Mouse (Mus musculus) ES-Bruce4 (cell line): ENCODE measurements around the gene Foxd1. TPM values are rescaled to one million over a fixed set of nuclear protein-coding genes. Genes with fewer than 3 reads are reported as not detected.

Source experiments
- H3K27ac ChIP-seq: 2 replicates; pipeline ENCODE4 v1.5.1; 2012; ENCODE audit warnings: low read length, inconsistent platforms; ENCODE audit not compliant: insufficient read depth
- H3K27me3 ChIP-seq: 2 replicates; pipeline ENCODE4 v1.6.1; 2012; ENCODE audit warnings: mild to moderate bottlenecking, low read length, inconsistent platforms; ENCODE audit not compliant: control insufficient read depth, poor library complexity, insufficient read depth, severe bottlenecking
- H3K36me3 ChIP-seq: 2 replicates; pipeline ENCODE4 v1.6.1; 2012; ENCODE audit warnings: inconsistent platforms, mild to moderate bottlenecking, low read length, moderate library complexity; ENCODE audit not compliant: control insufficient read depth, poor library complexity, insufficient read depth, severe bottlenecking
- H3K4me1 ChIP-seq: one replicate; pipeline ENCODE4 v1.8.1; 2011; ENCODE audit warnings: low read length; ENCODE audit not compliant: control insufficient read depth, insufficient read depth
- H3K4me3 ChIP-seq: 2 replicates; pipeline ENCODE4 v1.5.1; 2011; ENCODE audit warnings: low read depth, mild to moderate bottlenecking, low read length
- H3K9ac ChIP-seq: 2 replicates; pipeline ENCODE4 v1.6.1; 2012; ENCODE audit warnings: low read depth, mild to moderate bottlenecking, inconsistent platforms; ENCODE audit not compliant: poor library complexity, severe bottlenecking
- H3K9me3 ChIP-seq: replicated peaks from 2 replicates; pipeline ENCODE4 v1.6.1; 2012; ENCODE audit warnings: mild to moderate bottlenecking, low read length, inconsistent platforms; ENCODE audit not compliant: control insufficient read depth, poor library complexity, insufficient read depth, severe bottlenecking
- CTCF ChIP-seq: IDR thresholded peaks from one replicate; pipeline ENCODE4 v1.8.1; 2011; ENCODE audit warnings: low read depth, low read length
- EP300 ChIP-seq: IDR thresholded peaks from 2 replicates; pipeline ENCODE4 v1.6.1; 2011; ENCODE audit warnings: low read depth, low read length; ENCODE audit not compliant: insufficient read depth
- POLR2A ChIP-seq: IDR thresholded peaks from one replicate; pipeline ENCODE4 v1.8.1; 2011; ENCODE audit warnings: low read length; ENCODE audit not compliant: insufficient read depth
- polyA plus RNA-seq: library from polyadenylated mRNA; stranded (reverse); fragments of >200 nt; gene quantifications from 2 replicates; pipeline ENCODE4 v1.2.4, GENCODE M21; 2011; ENCODE audit warnings: low read depth; ENCODE audit not compliant: missing spikeins, insufficient read depth, insufficient read length

Foxd1 gene
- polyA plus RNA-seq, 1 experiment, result not detected

GRCm38 (mm10) chr13:98392031-98392430 lies 38.0 kb downstream of the Foxd1 start:
- no peak overlapping the region for H3K9ac ChIP-seq
- no peak overlapping the region for H3K4me3 ChIP-seq
- TF ChIP-seq EP300, result no peak
- no peak for TF ChIP-seq POLR2A
- no peak for TF ChIP-seq CTCF
- H3K27ac ChIP-seq, result no peak overlapping the region
- H3K27me3 ChIP-seq, result peaks cover 19% of the 10 kb centered on the region
- H3K36me3 ChIP-seq, result no peaks in the 10 kb centered on the region
- no peaks in the 10 kb centered on the region for H3K9me3 ChIP-seq
- H3K4me1 ChIP-seq, result no peaks in the 10 kb centered on the region

GRCm38 (mm10) chr13:98393356-98394070 lies 39.5 kb downstream of the Foxd1 start:
- TF ChIP-seq EP300 (no peak), CTCF (no peak), POLR2A (no peak)
- H3K9ac ChIP-seq, result no peak overlapping the region
- no peaks in the 10 kb centered on the region for H3K36me3 ChIP-seq
- H3K27ac ChIP-seq, result no peak overlapping the region
- peaks cover 19% of the 10 kb centered on the region for H3K27me3 ChIP-seq
- no peak overlapping the region for H3K4me3 ChIP-seq
- no peaks in the 10 kb centered on the region for H3K4me1 ChIP-seq
- no peaks in the 10 kb centered on the region for H3K9me3 ChIP-seq

Other genes starting within 250 kb of the Foxd1 start
- gene Arhgef28, start 147.8 kb upstream of the Foxd1 start, polyA plus RNA-seq, result 6.3 and 6.7 TPM in 2 replicates
- gene Utp15, start 91.2 kb upstream of the Foxd1 start, polyA plus RNA-seq, result 47.6 and 48.3 TPM in 2 replicates
- 34.4 and 34.6 TPM in 2 replicates for gene Ankra2, start 91.2 kb upstream of the Foxd1 start, polyA plus RNA-seq
- gene Gm21976, start 74.4 kb upstream of the Foxd1 start, polyA plus RNA-seq, result not detected in 2 replicates
- gene Btf3, start 37.2 kb upstream of the Foxd1 start, polyA plus RNA-seq, result 1,083 and 1,169 TPM in 2 replicates
- 3.4 and 7.8 TPM in 2 replicates for gene Gm10320, start 137.8 kb downstream of the Foxd1 start, polyA plus RNA-seq